Mouse (Mus musculus): ENCODE results near the gene Patz1.

GRCm38 (mm10) chr11:3328271-3328670, 39.6 kb downstream of the Patz1 start:
- TF ChIP-seq EP300 (IDR thresholded peaks at IDR 0.05; ENCODE audit: low read length) (no peak), POLR2A (IDR thresholded peaks at IDR 0.05; ENCODE audit: low read depth, low read length) (no peak), MAX (IDR thresholded peaks at IDR 0.05; ENCODE audit: low read length) (no peak), CTCF (conservative IDR thresholded peaks at IDR 0.05 in 1 of 2, IDR thresholded peaks at IDR 0.05 in 1 of 2; ENCODE audit: low read depth in 2 of 2, low read length in 2 of 2) (peak in 1 of 2 experiments; percentile 37; a peak in 1 of 4 replicates), RAD21 (IDR thresholded peaks at IDR 0.05; ENCODE audit: low read depth, low read length) (no peak), IRF4 (IDR thresholded peaks at IDR 0.05; ENCODE audit: low read depth, low read length) (no peak), POLR2AphosphoS2 (IDR thresholded peaks at IDR 0.05; ENCODE audit: low read depth, low read length) (no peak), MAFK (IDR thresholded peaks at IDR 0.05; ENCODE audit: insufficient replicate concordance, low read length) (no peak), TCF12 (IDR thresholded peaks at IDR 0.05; ENCODE audit: low read depth, low read length) (no peak), UBTF (IDR thresholded peaks at IDR 0.05; ENCODE audit: low read depth, low read length) (no peak), ZC3H11A (IDR thresholded peaks at IDR 0.05; ENCODE audit: low read depth, low read length) (no peak)

Measured in CH12.LX (cell line).